Mouse (Mus musculus): ENCODE results near the gene Klk4. TPM values are rescaled to one million over a fixed set of nuclear protein-coding genes. Genes with fewer than 3 reads are reported as not detected.

The Klk4 gene
- total and polyA plus RNA-seq, 2 experiments from 2014 or later: not detected

DNA sequence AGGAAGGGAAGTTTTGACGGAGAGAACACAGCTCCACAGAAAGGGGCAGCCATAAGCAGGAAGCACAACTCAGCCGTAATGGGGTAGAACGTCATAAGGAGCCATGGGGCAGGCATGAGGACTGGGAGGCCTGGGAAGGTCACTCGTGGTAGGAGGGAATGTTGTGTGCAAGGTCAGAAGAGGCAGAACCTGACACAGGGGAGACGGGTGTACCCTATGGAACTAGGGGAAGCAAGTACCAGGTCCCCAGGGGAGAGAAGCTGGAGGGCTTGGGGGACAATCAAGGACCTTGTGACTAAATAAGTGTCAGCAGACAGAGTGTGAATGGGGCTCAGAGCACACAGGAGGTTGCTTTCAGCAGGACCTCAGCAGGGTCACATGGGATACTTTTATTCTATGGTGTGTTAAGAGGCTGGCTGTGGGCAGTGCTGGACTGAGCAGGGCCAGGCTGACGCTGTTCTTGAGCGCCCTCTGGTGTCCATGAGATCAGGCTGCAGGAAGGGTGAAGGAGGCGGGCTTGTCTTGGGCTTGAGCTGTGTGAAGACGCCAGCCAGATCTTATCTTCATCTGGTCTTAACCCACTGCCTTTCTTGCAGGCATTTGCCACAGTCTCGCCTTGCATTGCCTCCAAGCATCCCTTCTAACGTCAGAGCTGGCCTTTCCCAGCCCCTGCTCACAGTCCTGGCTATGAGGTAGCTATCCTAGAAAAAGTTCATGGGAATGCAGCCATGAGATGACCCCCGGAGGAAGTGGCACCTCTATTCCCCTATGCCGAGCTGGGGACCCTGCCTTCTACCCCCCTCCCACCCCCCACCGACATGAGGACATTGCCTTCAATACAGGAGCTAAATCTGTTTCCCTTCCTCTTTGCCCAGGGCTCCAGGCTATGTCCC, 38.8 kb downstream of the Klk4 start:
- Histone ChIP-seq H3K4me3 (ENCODE audit: low read depth, low read length) (no peak overlapping the region), H3K9me3 (replicated peaks; ENCODE audit: control insufficient read depth, low read length) (no peaks in the 10 kb centered on the region), H3K4me2 (ENCODE audit: low read depth, low read length) (no peak overlapping the region), H3K27ac (ENCODE audit: low read depth) (no peak overlapping the region), H3K27me3 (ENCODE audit: control insufficient read depth, insufficient read depth, low read length) (no peaks in the 10 kb centered on the region), H3K4me1 (ENCODE audit: control insufficient read depth, insufficient read depth) (no peaks in the 10 kb centered on the region), H3K9ac (replicated peaks; ENCODE audit: low read depth, low read length) (no peak overlapping the region), H3K36me3 (replicated peaks; ENCODE audit: control insufficient read depth, insufficient read depth, low read length) (no peaks in the 10 kb centered on the region)
- peak; percentile 28 for DNase-seq (ENCODE audit: low spot score)
- TF ChIP-seq CTCF (IDR thresholded peaks at IDR 0.05; ENCODE audit: low read depth): peak; percentile 80
- no peak for TF ChIP-seq EP300 (IDR thresholded peaks at IDR 0.05; ENCODE audit: low read depth)
- WGBS: 23% methylated on average over 14 of the region's 14 CpGs
- peak; percentile 77; the same call in 1 of the 2 replicates for ATAC-seq (ENCODE audit: insufficient read depth, low read depth)

DNA sequence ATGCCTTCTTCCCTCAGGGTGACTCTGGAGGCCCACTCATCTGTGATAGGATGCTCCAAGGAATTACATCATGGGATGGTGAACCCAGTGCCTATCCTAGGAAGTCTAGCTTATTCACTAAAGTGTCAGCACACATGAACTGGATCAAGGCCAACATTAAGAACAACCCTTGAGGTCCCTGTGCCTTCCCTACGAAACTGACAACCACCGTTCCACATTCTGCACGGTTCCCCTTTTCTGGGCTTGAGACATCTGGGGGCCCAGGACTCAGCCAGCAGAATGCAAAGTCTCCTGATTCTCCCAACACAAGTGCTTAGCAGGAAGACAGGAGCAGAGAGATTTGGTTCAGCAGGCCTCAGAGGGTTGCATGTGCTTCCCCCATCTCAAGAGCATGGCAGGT, 39.6 kb downstream of the Klk4 start:
- H3K9me3 ChIP-seq (replicated peaks; ENCODE audit: control insufficient read depth, low read length): no peaks in the 10 kb centered on the region
- no peak overlapping the region for H3K4me2 ChIP-seq (ENCODE audit: low read depth, low read length)
- no peak for DNase-seq (ENCODE audit: low spot score)
- no peaks in the 10 kb centered on the region for H3K36me3 ChIP-seq (replicated peaks; ENCODE audit: control insufficient read depth, insufficient read depth, low read length)
- no peaks in the 10 kb centered on the region for H3K27me3 ChIP-seq (ENCODE audit: control insufficient read depth, insufficient read depth, low read length)
- H3K4me3 ChIP-seq (ENCODE audit: low read depth, low read length): no peak overlapping the region
- H3K4me1 ChIP-seq (ENCODE audit: control insufficient read depth, insufficient read depth): no peaks in the 10 kb centered on the region
- no peak overlapping the region for H3K27ac ChIP-seq (ENCODE audit: low read depth)
- TF ChIP-seq CTCF (IDR thresholded peaks at IDR 0.05; ENCODE audit: low read depth) (no peak), EP300 (IDR thresholded peaks at IDR 0.05; ENCODE audit: low read depth) (no peak)
- WGBS: 82% methylated on average over 3 of the region's 3 CpGs
- H3K9ac ChIP-seq (replicated peaks; ENCODE audit: low read depth, low read length): no peak overlapping the region
- no peak for ATAC-seq (ENCODE audit: insufficient read depth, low read depth)

DNA sequence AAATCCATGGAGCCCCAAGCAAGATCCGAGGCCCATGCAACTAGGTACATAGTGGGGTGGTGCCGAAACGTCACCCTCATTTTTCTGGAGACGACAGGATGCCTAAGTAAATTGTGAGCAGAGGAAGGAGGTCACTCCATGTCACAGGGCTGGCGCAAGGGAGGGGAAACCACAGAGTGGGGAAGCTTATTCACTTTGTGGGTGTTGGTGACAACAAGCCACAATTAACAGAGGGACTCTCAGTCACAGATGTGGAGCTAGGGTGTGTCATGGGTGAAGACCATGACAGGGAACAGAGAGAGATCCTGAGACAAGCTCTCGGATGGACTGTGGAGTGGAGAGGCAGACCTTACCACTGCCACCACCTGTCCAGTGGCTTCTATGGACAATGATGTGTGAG, 40.1 kb downstream of the Klk4 start:
- ATAC-seq (ENCODE audit: insufficient read depth, low read depth): no peak
- WGBS: 67% methylated on average over 6 of the region's 6 CpGs
- no peak overlapping the region for H3K4me3 ChIP-seq (ENCODE audit: low read depth, low read length)
- no peaks in the 10 kb centered on the region for H3K9me3 ChIP-seq (replicated peaks; ENCODE audit: control insufficient read depth, low read length)
- H3K4me1 ChIP-seq (ENCODE audit: control insufficient read depth, insufficient read depth): no peaks in the 10 kb centered on the region
- H3K27ac ChIP-seq (ENCODE audit: low read depth): no peak overlapping the region
- DNase-seq (ENCODE audit: low spot score): no peak
- H3K27me3 ChIP-seq (ENCODE audit: control insufficient read depth, insufficient read depth, low read length): no peaks in the 10 kb centered on the region
- H3K36me3 ChIP-seq (replicated peaks; ENCODE audit: control insufficient read depth, insufficient read depth, low read length): no peaks in the 10 kb centered on the region
- no peak overlapping the region for H3K9ac ChIP-seq (replicated peaks; ENCODE audit: low read depth, low read length)
- TF ChIP-seq EP300 (IDR thresholded peaks at IDR 0.05; ENCODE audit: low read depth): no peak
- no peak overlapping the region for H3K4me2 ChIP-seq (ENCODE audit: low read depth, low read length)

DNA sequence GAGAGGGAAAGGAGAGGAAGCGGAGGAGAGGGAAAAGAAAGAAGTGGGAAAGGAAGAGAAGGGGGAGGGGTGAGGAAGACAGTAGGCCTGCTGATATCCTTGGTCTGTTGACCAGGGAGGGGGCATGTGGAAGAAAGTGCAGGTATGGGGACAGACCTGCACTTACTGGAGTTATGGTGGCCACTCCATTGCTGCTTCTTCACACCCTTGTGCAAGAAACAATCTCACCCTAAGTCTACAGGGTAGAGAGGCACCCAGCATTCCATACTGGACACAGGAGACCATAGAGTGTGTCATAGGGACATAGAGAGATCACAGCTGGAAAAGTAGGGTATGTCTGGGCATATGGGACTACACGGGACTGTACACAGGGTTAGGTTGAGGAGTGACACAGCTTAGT, 41.0 kb downstream of the Klk4 start:
- WGBS: 71% methylated on average over 2 of the region's 2 CpGs
- Histone ChIP-seq H3K36me3 (replicated peaks; ENCODE audit: control insufficient read depth, insufficient read depth, low read length) (no peaks in the 10 kb centered on the region), H3K4me2 (ENCODE audit: low read depth, low read length) (no peak overlapping the region), H3K9me3 (replicated peaks; ENCODE audit: control insufficient read depth, low read length) (no peaks in the 10 kb centered on the region), H3K27me3 (ENCODE audit: control insufficient read depth, insufficient read depth, low read length) (no peaks in the 10 kb centered on the region), H3K27ac (ENCODE audit: low read depth) (no peak overlapping the region), H3K4me3 (ENCODE audit: low read depth, low read length) (no peak overlapping the region), H3K4me1 (ENCODE audit: control insufficient read depth, insufficient read depth) (no peaks in the 10 kb centered on the region), H3K9ac (replicated peaks; ENCODE audit: low read depth, low read length) (no peak overlapping the region)
- TF ChIP-seq CTCF (IDR thresholded peaks at IDR 0.05; ENCODE audit: low read depth) (no peak), EP300 (IDR thresholded peaks at IDR 0.05; ENCODE audit: low read depth) (no peak)
- DNase-seq (ENCODE audit: low spot score) (no peak), ATAC-seq (ENCODE audit: insufficient read depth, low read depth) (no peak)

DNA sequence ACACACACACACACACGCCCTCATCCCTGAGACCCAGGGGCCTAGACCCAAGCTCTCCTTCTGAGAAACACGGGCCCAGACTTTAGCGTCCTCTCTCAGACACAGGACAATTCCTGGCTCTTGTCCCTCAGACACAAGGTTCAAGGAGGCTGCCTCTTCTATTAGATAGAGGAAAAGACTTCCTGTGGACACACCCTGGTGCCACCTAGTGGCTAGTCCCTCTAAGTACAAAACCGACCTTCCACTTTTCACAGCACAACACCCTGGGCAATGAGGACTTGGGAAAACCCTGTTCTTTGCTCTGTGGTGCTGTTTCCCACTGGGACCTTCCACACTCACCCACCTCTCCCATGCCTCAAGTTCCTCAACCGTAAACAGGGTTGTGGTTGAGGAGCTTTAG, 45.0 kb downstream of the Klk4 start:
- ATAC-seq (ENCODE audit: insufficient read depth, low read depth) (no peak), DNase-seq (ENCODE audit: low spot score) (no peak)
- 56% methylated on average over 5 of the region's 5 CpGs for WGBS
- no peak overlapping the region for H3K4me3 ChIP-seq (ENCODE audit: low read depth, low read length)
- TF ChIP-seq CTCF (IDR thresholded peaks at IDR 0.05; ENCODE audit: low read depth): peak; percentile 26; the same call in 1 of the 2 replicates
- no peak for TF ChIP-seq EP300 (IDR thresholded peaks at IDR 0.05; ENCODE audit: low read depth)
- H3K9ac ChIP-seq (replicated peaks; ENCODE audit: low read depth, low read length): no peak overlapping the region
- no peaks in the 10 kb centered on the region for H3K9me3 ChIP-seq (replicated peaks; ENCODE audit: control insufficient read depth, low read length)
- no peaks in the 10 kb centered on the region for H3K36me3 ChIP-seq (replicated peaks; ENCODE audit: control insufficient read depth, insufficient read depth, low read length)
- H3K4me1 ChIP-seq (ENCODE audit: control insufficient read depth, insufficient read depth): no peaks in the 10 kb centered on the region
- H3K27me3 ChIP-seq (ENCODE audit: control insufficient read depth, insufficient read depth, low read length): no peaks in the 10 kb centered on the region
- H3K27ac ChIP-seq (ENCODE audit: low read depth): no peak overlapping the region
- no peak overlapping the region for H3K4me2 ChIP-seq (ENCODE audit: low read depth, low read length)

DNA sequence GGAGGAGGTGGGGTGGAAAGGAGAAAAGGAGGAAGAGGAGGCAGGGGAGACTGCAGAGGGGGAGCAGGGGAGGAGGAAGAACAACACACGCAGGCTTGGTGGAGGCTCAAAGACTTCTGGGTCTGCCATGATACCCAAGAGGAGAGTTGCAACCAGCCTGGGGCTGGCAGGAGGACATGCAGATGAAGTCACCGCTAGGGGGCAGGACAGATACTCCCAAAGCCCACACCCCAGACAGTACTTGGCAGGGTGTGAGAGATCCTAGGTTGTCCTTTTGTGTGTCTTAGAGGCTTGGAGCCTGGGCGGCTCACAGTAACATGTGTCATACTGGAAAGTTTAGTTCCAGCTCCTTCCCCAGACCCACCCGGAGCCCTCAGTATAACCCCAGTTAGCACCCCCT, 47.6 kb downstream of the Klk4 start:
- H3K9ac ChIP-seq (replicated peaks; ENCODE audit: low read depth, low read length): no peak overlapping the region
- H3K4me2 ChIP-seq (ENCODE audit: low read depth, low read length): no peak overlapping the region
- H3K4me3 ChIP-seq (ENCODE audit: low read depth, low read length): no peak overlapping the region
- no peaks in the 10 kb centered on the region for H3K27me3 ChIP-seq (ENCODE audit: control insufficient read depth, insufficient read depth, low read length)
- H3K36me3 ChIP-seq (replicated peaks; ENCODE audit: control insufficient read depth, insufficient read depth, low read length): no peaks in the 10 kb centered on the region
- DNase-seq (ENCODE audit: low spot score) (no peak), ATAC-seq (ENCODE audit: insufficient read depth, low read depth) (no peak)
- no peaks in the 10 kb centered on the region for H3K9me3 ChIP-seq (replicated peaks; ENCODE audit: control insufficient read depth, low read length)
- TF ChIP-seq CTCF (IDR thresholded peaks at IDR 0.05; ENCODE audit: low read depth) (no peak), EP300 (IDR thresholded peaks at IDR 0.05; ENCODE audit: low read depth) (no peak)
- H3K4me1 ChIP-seq (ENCODE audit: control insufficient read depth, insufficient read depth): no peaks in the 10 kb centered on the region
- 44% methylated on average over 4 of the region's 4 CpGs for WGBS
- no peak overlapping the region for H3K27ac ChIP-seq (ENCODE audit: low read depth)

Data from heart, postnatal 0 days (tissue).